Mouse (Mus musculus) MN1 (cell line): ENCODE data around the gene Trex1.

Source experiments
- DNase-seq: peaks from one replicate; pipeline ENCODE4 v3.0.0-alpha.2; 2016; ENCODE audit warnings: low spot score

Gene Trex1

GRCm38 (mm10) chr9:109016973-109017604 lies 42.4 kb downstream of the Trex1 start:
- DNase-seq = no peak

GRCm38 (mm10) chr9:109015397-109015796 lies 44.1 kb downstream of the Trex1 start:
- DNase-seq = no peak

GRCm38 (mm10) chr9:109010316-109010690 lies 49.2 kb downstream of the Trex1 start:
- DNase-seq = peak; percentile 26

GRCm38 (mm10) chr9:109009636-109010315 lies 49.8 kb downstream of the Trex1 start:
- no peak for DNase-seq

GRCm38 (mm10) chr9:109008994-109009635 lies 50.4 kb downstream of the Trex1 start:
- no peak for DNase-seq

- no peak for DNase-seq
Measured at GRCm38 (mm10) chr9:109008081-109008480, 51.5 kb downstream of the Trex1 start.
